Mouse (Mus musculus) forelimb bud, embryonic 11.5 days (tissue): ENCODE results near the gene Map1s.

Experiments used
- DNase-seq: peaks from one replicate; pipeline ENCODE4 v3.0.0-alpha.2; 2012; ENCODE audit warnings: low read depth, low spot score

Map1s gene

GRCm38 (mm10) chr8:70905831-70906736 lies at the start of gene Map1s:
Gene Map1s, plus strand, starts transcription at chr8:70905932.
- DNase-seq = peak; percentile 86

GRCm38 (mm10) chr8:70856028-70856427 lies 49.7 kb upstream of the Map1s start:
- no peak for DNase-seq

GRCm38 (mm10) chr8:70856541-70857197 lies 49.1 kb upstream of the Map1s start:
- peak; percentile 58 for DNase-seq

- DNase-seq = no peak
Measured at GRCm38 (mm10) chr8:70857516-70857915, 48.2 kb upstream of the Map1s start.

- DNase-seq = peak; percentile 57
Measured at GRCm38 (mm10) chr8:70862824-70863641, 42.7 kb upstream of the Map1s start, which contains the start of gene Kcnn1. Gene Kcnn1, minus strand, starts transcription at chr8:70863258.

GRCm38 (mm10) chr8:70863956-70864711 lies 41.6 kb upstream of the Map1s start:
- no peak for DNase-seq

- peak; percentile 47 for DNase-seq
Measured at GRCm38 (mm10) chr8:70864712-70865221, 41.0 kb upstream of the Map1s start.

- peak; percentile 100 for DNase-seq
Measured at GRCm38 (mm10) chr8:70865350-70866000, 40.3 kb upstream of the Map1s start.

- no peak for DNase-seq
Measured at GRCm38 (mm10) chr8:70866001-70866520, 39.7 kb upstream of the Map1s start.

GRCm38 (mm10) chr8:70866566-70866965 lies 39.2 kb upstream of the Map1s start:
- DNase-seq = no peak

GRCm38 (mm10) chr8:70868559-70869198 lies 37.1 kb upstream of the Map1s start:
- peak; percentile 56 for DNase-seq

- DNase-seq = no peak
Measured at GRCm38 (mm10) chr8:70869199-70869571, 36.5 kb upstream of the Map1s start.

- peak; percentile 84 for DNase-seq
Measured at GRCm38 (mm10) chr8:70869601-70870041, 36.1 kb upstream of the Map1s start.

GRCm38 (mm10) chr8:70871195-70871807 lies 34.4 kb upstream of the Map1s start:
- no peak for DNase-seq

- no peak for DNase-seq
Measured at GRCm38 (mm10) chr8:70872643-70873363, 32.9 kb upstream of the Map1s start.

GRCm38 (mm10) chr8:70873364-70873985 lies 32.3 kb upstream of the Map1s start, which contains the start of gene Ccdc124:
Gene Ccdc124, minus strand, starts transcription at chr8:70873935.
- DNase-seq = peak; percentile 92

- DNase-seq = no peak
Measured at GRCm38 (mm10) chr8:70874441-70874840, 31.3 kb upstream of the Map1s start.

- DNase-seq = no peak
Measured at GRCm38 (mm10) chr8:70876382-70876781, 29.4 kb upstream of the Map1s start.
